Mouse (Mus musculus) regulatory T cell (primary cell): ENCODE data around the gene Mgll.

Experiments used
- in situ Hi-C: fragments of 300-600 bp; cut with MboI, MseI; formaldehyde crosslinking; loops from one replicate; pipeline ENCODE4 v1.15.1; 2025; ENCODE audit warnings: high pct_unique_total_duplicates

Gene Mgll

DNA sequence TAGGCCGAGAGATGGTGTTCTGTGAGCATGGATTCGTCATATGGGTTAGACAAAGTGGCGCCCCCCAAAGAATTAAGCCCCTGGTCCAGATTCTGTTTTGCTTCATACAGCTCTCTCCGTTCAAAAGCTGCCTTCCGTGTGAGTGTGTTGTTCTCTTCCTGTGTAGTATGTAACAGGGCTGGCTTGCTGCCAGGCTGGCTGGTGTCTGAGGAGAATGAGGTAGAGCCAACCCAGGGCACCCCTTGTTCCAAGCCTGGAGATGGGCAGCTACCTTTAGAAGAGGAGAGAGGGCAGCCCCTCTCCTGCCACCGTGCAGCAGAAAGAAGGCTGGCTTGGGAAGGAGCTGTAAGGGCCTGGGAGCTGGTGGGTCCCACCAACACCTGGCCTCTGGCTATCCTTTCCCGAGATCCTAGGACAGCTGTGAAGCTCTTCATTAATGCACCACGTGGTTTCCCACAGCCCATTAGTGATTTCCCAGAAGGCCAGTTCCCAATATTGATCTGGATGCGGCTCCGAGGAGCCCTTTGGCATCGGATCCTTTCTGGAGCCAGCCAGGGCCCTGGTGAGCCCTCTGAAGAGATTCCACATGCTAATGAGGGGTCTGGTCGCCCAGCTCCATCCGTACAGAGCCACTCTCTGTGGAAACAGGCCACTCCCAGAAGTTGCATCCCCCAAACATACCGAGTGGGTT is 19.5 kb downstream of the Mgll start:
- in situ Hi-C loops = loop anchor here (5.0 kb wide), 1 partner anchor 59 kb away; no protein-coding TSS in a partner anchor

DNA sequence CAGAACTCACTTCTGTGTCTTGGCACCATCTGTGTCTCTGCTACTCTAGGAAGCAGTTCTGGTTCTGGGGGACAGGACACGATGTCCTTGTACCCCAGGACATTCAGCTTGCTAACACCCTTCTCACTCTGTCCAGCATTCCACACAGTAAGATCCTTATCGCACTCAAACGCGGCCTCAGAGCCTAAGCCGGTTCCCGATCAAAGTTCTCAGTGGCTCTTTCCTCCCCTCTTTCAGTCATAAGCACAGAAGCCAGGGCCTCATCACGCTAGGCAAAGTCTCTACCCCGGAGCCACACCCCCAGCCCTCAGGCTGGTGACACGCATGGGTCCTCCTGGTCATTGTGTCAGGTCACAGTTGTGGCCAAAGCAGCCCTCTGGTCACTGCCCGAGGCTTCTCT is 20.8 kb downstream of the Mgll start:
- in situ Hi-C loops = no loop called here

DNA sequence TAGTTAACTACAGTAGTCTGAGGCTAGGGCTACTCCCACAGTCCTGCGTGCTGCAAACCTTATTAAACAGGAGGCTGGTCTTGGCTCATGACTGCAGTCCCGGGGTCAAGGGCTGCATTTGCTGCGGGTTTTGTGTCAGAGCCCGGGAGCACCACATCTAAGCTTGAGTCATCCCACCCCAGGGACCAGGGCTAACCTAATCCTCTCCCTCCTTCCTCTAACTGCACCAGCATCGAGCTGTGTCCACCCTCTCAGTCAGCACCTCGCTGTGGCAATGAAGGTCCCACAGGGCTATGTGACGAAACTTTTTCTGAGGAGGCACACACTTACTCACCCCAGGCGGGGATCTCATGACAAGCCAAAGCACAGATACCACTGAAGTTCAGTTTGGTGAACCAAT is 22.1 kb downstream of the Mgll start:
- in situ Hi-C loops = no loop called here

DNA sequence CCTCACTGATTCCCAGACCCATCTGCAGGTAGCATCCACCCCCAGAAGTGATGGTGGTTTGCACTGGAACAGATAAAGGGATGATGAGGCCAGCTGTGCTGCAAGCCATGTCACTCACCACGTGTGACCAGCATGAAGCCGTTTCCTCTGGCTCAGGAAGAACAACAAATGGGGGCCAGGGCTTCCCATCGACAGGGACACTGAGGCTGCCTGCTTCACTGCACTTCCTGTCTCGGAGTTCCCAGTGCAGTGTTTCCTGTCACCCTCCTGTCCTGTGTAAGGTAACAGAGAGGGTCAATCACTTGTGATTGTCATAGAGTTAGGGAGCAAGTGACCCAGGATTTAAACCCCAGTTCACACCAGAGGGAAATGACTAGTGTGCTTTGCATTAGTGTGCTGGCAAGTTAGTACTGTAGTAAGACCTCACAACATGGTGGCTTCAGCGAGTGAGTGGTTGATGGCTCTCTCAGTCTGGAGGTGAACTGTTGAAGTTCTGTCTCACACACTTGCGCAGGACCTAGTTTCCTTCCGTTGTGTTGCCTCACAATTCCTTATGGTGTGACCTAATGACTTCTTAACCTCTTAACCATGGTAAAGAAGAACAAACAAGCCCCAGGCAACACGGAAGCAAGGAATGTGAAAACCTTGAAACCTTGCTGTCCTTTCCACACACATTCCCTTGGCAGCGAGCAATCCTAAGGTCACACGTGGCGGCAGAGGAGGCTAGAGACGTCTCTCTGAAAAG is 23.3 kb downstream of the Mgll start:
- in situ Hi-C loops = no loop called here

DNA sequence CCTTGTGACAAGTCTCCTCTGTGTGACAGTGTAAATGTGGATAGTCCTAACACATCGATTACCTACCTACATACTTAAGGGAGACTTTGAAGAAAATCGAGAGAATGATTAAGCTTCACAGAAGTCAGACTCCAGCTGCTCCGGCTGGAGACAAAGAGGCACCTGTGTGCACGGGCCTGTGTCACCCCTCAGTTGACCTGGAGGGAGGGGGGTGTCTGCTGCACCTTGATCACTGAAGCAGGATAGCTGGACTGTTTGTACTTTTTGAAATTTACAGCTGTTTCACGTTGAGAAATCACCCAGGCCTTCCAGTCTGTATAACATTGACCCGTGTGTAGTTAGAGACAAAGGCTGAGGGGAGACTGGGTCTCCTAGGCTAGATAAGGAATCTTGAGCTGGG is 26.7 kb downstream of the Mgll start:
- in situ Hi-C loops = loop anchor here (10.0 kb wide), 1 partner anchor 1526 kb away; no protein-coding TSS in a partner anchor

DNA sequence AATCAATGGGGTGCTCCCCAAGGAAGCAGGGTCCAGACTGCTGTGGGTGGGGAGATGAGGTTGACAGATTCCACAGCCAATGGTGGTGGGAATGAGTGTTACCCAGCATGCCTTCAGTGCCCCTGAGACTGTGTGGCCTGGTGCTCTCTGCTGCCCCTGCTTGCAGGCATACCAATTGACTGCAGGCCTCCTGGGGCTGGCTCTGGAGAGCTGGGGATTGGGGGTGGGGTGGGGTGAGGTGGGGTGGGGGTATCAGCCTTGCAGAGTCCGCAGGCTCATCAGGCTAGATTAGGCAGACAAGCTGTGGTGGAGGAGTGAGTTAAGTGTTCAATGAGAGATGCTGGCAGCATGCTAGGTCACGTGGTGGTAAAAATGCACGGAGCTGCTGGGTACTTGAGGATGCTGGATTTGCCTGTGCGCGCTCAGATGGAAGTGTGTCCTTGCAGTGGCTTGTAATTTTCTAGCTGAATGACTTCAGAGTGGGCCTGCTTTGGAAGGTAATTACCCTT is 28.6 kb downstream of the Mgll start:
- in situ Hi-C loops = loop anchor here (10.0 kb wide), 1 partner anchor 1528 kb away; no protein-coding TSS in a partner anchor

DNA sequence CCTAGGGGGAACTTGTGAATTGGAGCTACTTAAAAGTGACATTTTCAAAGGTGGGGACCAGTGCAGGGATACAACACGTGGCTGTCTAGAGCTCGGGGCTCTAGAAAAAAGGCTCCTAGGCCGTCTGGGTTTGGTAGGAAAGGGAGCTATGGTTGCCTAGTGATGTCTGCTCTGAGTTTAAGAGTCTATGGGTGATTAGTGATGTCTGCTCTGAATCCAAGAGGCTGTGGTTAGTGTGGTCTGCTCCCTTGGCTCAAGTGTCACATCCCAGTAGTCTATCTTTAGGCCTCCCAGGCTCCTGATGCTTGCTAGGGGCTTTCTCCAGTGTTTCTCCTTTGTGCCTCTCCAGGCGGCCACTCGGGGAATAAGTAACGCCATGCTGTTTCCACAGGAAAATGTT is 29.4 kb downstream of the Mgll start:
- in situ Hi-C loops = loop anchor here (10.0 kb wide), 1 partner anchor 1529 kb away; no protein-coding TSS in a partner anchor

DNA sequence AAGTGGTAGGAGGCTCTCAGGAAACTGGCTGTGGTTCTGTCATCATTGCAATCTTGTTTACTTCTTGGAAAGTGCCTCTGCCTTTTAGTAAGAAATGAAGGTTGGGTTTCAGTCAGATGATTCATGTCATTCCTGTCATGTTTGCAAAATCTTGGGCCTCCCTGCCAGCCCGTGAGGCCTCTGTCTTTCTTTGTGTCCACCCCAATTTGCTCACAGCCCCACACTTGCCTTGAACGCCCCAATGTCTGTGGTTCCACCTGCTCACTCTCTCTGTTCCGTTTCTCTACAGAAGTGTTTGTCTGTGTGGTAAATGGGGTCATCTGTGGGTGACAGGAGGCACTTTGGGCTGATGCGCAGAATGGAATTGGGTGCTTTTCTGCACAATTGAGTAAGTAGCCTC is 32.8 kb downstream of the Mgll start:
- in situ Hi-C loops = loop anchor here (10.0 kb wide), 1 partner anchor 1532 kb away; no protein-coding TSS in a partner anchor

DNA sequence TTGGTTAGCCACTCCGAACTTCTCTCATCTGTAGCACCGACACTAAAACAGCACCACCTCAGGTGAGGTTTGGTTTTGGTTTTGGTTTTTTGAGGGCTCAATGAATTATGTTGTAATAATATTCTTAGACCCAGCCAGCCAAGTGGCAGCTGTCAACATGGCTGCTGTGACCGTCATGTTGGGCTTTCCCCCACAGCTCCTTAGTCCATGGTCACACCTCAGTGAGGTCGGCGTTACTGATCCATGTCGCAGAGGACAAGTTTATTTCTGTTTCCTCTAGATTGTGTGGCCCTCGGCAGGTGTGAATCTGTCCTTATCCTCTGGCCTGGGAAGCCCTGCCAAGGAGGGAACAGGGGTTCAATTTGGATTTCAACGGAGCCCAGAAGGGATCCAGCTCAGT is 33.9 kb downstream of the Mgll start:
- in situ Hi-C loops = loop anchor here (10.0 kb wide), 1 partner anchor 1533 kb away; no protein-coding TSS in a partner anchor

DNA sequence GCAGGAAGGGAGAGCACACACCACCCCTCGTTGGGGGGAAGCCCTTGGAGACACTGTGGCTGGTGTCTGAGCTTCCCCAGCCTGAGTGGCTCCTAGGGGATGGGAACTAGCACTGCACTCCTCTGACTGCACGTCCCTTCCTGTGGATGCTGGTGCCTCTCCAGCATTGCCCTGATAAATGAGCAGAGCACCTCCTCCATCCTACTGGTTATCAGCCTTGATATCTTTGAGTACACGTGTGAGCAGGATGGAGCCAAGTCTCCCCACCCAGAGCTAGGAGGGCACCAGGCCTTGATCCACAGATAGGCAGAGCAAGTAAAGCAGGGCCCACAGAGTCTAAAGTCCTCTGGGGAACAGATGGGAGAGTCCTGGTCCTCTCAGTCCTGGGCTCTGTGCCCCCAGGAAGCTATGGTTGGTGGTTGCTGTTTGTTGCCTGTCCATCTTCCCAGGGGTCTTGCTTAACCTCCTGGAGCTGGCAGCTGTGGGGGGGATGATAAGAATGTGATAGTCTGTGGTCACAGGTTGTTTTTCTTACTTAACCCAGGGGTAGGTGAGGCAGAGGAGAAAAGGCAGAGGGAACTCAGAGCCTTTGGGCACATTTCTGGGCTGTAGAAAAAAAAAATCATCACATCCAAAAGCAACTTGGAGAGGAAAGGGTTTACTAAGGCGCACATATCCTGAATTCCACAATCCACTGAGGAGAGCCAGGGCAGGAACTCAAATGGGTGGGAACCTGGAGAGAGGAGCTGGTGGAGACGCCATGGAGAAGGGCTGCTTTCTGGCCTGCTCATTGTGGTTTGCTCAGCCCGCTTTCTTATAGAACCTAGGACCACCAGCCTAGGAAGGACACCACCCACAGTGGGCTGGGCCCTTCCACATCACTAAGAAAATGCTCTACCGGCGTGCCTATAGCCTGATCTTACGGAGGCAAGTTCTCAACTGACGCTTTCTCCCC is 34.6 kb downstream of the Mgll start:
- in situ Hi-C loops = loop anchor here (10.0 kb wide), 1 partner anchor 1534 kb away; no protein-coding TSS in a partner anchor

DNA sequence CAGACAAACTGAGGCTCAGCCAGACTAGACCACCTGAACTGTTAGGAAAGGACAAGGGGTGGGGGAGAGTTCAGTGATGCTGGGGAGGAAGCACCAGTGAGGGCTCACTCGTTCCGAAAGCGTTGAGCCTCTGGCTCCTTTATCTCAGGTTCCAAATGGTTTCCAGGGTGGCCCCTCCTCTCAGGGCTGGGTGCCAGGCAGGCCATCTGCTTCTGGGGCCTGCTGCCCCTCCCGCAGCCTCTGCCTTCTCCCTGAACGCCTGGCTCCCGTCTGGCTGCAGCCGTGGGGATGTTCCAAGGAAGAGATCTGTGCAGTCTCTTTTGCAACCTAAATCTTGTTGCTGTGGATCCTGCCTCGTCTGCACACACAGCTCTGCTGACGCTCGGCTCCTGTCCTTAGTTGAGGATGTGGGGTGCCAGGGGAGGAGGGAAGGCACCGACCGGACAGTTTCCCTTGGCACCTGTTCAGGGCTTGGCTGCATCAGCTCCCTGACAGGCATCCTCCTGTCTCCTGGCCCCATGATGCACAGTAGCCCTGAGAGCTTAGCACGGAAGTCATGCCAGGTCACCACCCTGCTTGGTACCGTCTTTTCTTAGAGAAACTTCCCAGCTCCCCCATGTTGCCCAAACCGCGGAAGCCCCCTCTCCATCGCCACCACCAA is 35.7 kb downstream of the Mgll start:
- in situ Hi-C loops = loop anchor here (10.0 kb wide), 1 partner anchor 1535 kb away; no protein-coding TSS in a partner anchor

DNA sequence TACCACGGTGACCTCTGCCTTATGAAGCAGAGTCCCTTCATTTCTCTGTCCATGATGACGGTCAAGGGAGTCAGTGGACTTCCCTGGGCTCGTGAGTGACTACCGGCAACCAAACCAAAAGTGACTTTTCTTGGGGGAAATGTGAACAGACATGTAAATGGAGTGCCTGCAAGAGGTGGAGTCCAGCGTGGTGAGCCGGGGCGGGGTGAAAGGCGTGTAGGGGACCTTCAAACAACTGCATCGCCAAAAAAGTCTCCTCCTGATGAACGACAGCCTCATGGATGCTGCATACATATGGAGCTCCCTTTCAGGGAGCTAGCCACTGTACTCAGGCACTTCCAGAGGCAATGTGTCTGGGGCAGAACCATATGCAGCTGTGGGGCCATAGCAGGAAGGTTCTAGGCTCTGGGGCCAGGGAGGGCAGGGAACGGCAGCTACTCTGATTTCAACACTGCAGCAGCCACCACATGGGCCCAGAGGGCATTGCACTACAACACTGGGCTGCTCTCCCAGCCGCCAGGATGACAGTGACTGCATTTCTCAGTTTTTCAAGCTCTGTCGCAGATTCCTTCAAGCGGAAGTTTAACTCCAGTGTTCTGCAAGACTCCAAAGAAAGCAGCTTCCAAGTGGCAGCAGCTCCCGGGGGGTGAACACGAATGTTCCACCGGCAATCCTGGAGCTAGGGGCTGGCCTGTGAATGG is 36.9 kb downstream of the Mgll start:
- in situ Hi-C loops = no loop called here

DNA sequence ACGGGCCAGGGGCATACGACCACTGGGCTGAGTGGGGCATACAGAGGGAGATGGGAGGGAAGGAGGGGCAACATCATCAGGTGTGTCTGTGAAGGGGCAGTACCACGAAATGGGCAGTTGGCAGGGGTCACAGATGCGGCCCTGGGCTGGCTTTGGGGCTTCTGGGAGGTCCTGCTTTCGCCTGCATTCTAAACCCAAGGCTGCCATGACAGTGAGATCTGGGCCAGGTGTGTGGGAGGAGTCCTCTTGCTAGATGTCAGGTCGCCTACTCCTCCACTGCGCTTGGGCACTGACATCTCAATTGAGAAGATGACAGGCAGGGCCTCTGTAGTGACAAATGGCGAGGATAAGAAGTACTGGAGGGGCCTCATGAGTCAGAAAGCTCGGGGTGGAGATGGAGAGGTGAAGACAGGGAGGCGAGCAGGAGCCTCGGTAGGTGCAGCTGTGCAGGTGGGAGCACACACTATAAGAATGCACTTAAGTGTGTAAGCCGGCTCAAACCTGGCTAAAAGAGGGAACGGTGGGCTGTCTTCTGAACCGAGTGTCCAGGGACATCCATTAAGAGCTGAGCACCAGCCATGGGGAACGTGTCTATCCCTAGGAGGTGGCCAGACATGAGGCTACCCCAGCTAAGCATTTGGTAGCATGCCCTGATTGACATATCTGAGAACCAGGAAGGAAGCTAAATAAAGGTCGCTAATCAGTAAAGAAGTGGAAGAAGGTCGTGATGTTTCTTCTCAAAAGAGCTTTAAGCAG is 37.6 kb downstream of the Mgll start:
- in situ Hi-C loops = no loop called here

DNA sequence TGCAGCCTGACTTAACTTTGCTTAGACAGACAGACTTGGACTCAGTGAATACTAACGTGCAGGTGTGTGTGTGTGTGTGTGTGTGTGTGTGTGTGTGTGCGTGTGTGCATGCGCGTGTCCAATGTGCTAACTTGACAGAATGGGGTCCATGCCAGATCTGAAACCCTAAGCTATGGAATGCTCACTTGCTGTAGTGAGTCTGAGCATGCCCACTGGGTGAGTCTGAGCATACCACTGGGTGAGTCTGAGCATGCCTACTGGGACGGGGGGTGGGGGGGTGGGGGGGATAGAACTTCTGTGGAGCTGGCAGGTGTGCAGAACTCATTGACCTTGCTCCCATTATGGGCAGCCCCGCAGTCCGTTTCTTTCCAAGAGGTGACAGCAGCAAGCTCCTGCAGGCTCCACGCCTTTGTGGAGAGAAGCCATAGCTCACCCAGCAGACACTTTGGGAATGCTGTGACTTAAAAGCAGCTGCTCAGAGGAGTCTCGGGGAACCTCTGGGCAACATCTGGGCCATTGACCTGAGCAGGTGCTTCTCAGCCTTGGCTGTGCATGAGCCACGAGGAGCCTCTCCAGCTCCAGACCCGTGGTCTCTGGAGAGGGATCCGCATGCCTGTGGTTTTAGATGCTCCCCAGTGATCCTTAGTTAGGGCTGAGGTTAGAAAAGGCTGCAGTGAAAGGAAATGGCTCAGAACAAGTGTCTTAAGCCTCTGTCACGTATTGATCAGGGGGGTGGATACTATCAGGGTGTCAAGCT is 38.4 kb downstream of the Mgll start:
- in situ Hi-C loops = no loop called here

DNA sequence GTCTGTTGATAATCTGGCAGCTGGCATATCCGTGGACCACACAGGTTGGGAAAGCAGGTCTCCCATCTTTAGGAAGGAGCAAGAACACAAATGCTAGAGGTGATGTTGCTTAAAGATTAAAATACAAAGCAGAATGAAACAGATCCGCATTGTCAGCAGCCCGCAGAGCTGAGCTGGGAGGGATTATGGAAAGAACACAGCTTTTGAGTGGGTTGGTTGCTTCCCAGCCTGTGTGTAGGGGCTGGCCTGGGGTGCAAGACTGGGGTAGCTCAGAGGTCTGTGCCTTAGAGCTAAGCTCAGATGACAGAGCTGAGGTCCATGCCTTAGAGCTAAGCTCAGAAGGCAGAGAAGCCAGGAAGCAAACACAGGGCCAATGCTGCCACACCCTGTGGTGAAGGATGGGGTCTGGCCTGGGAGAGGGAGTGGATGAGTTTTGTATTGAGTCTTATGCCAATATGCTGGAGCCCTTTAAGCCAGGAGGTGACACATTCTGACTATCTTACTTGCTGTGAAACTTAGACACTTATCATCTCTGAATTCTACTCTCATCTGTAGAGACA is 39.4 kb downstream of the Mgll start:
- in situ Hi-C loops = no loop called here

DNA sequence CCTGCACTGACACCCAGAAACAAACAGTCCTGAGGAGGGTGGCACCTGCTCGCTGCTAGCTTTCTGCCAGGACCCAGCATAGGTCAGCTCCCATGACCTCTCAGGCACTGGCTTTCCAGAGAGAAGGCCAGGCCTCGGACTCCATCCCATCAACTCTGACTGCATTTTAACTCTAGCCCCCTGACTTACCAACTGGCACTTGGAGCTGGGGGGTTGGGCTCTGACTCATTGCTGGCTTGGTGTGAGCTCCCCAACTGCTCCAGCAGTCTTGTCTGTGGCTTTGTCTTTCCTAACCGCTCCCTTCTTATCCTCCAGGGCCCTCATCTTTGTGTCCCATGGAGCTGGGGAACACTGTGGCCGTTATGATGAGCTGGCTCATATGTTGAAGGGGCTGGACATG is 40.1 kb downstream of the Mgll start:
- in situ Hi-C loops = no loop called here

DNA sequence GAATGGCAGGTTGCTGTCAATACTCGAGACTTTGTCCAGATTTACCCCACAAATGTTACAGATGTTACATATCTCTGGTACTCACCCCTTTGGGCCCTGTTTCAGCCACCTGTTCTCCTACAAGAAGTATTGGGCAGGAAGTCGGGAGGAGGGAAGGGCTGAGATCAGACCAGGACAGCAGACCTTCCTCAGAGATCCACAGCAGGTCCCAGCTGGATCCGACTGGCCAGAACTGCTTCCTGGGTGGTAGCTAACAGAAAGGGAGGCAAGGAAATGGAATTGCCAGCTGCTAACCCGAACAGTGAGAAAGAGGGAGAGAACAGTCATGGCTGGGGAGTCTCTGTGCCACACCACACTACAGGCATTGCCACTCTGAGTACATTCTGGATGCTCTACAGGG is 43.5 kb downstream of the Mgll start:
- in situ Hi-C loops = no loop called here

DNA sequence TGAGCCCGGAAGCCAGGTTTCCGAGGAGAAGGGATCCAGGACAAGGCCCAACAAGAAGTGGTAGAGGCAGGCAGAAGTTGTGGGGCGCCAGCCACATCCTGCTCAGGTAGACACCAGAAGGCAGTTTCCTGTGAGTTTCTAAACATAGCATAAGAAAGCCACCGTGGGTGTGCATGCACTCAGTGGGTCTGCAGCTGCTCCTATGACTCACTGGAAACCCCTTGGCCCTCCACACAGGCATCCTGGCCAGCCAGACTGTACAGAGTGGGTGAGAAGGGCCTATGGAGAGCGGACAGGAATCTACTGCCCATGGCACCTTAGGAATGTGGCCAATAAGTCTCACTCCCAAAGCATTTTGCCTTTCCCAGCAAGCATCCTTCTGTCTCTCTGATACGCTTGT is 45.5 kb downstream of the Mgll start:
- in situ Hi-C loops = no loop called here
